Mouse (Mus musculus): ENCODE measurements around the gene Trim3. TPM values are rescaled to one million over a fixed set of nuclear protein-coding genes. Genes with fewer than 3 reads are reported as not detected.
A peak's percentile ranks its signal among the peaks of the same experiment; 100 is the strongest.

Trim3 gene
- 18.0 and 19.1 TPM in 2 replicates for polyA plus RNA-seq (2015; fragmentation: Nextera tagmentation; extraction: Ambion mirVana)

DNA sequence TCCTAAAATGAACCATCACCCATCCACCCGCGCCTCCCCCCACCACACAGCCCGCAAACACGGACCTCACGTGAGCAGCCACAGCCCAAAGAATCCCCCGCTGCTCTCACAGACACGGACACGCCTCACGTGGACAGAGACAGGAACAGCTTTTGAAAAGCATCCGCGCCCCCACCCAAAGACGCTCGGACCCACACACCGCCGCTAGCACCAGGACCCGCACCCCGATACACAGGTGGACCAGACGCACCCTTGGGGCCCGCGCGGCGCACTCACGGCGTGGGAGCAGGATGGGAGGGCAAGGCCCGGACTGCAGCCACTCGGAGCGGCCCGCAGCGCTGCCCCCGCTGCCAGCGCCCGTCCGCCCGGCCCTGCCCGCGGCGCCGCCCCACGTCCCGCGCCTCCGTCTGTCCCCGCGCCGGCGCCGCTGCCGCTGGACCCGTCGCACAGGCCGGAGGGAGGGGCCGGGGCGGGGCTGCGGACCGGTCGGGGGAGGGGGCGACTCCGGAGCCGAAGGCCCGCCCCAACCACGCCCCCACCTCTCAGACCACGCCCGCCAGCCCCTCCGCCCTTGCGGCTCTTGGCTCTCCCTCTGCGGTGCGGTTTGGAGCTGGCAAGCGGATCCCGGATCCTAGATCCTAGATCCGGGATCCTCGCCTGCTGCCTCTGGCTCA lies at the start of gene Trim3:
TSS of gene Trim3 (minus strand) at position 445 of the 674 bp plus-strand sequence.
- no peaks in the 10 kb centered on the region for H3K9me3 ChIP-seq (ENCODE audit: control insufficient read depth, low read length)
- ATAC-seq = peak; percentile 94
- H3K27ac ChIP-seq (ENCODE audit: low read length) = peak within 1 kb of the TSS; percentile 72
- peak within 1 kb of the TSS; percentile 88 for H3K9ac ChIP-seq (ENCODE audit: low read depth, low read length)
- peaks cover 4% of the 10 kb centered on the region; the same call in 1 of the 2 replicates for H3K36me3 ChIP-seq (ENCODE audit: control insufficient read depth, insufficient read depth, low read length)
- under 1% methylated on average over 55 of the region's 71 CpGs for WGBS
- peak within 1 kb of the TSS; percentile 92 for H3K4me2 ChIP-seq (ENCODE audit: low read depth, low read length)
- no peaks in the 10 kb centered on the region for H3K27me3 ChIP-seq (replicated peaks; ENCODE audit: control insufficient read depth, insufficient read depth, low read length)
- H3K4me3 ChIP-seq (ENCODE audit: low read length) = peak within 1 kb of the TSS; percentile 86
- H3K4me1 ChIP-seq (ENCODE audit: control insufficient read depth, insufficient read depth, low read length) = peaks cover 20% of the 10 kb centered on the region

DNA sequence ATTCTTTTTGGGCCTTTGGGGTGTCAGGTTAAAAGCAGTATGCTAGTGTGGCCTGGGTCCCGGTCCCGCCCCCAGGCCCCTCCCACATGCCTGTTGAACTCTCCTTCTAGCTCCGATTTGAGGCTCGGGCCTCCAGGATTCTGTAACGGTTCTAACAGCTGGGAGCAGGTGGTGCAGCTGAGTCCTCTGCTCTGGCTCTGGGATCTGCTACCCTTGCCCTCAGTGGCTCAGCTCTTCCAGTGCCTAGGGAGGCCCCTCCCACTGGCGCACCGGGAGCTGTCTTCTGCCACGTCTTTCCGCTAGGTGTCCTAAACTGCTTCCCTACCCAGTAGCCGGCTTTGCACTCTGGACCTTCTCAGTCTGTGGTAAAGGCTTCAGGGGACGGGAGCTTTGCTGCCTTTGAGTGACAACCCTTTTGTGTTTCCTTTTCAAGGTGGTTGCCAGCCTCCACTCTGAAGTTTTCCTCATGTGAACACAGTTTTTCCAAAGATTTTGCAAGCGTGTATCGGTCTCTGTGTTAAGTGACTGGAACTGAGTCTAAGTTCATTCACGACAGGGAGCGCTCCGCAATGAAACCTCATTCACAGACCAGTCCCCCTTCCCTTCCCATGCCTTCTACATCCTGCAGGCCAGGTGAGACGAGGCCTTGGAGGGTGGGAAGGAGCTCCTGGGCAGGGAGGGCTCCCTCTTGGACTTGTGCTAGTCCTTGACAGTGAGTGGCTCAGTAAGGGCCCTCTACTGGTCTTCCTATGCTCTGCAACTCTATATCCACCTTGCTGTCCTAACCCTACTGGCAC lies 17.5 kb upstream of the Trim3 start, which contains the start of gene Dnhd1:
TSS of gene Dnhd1 (plus strand) at position 189 of the 797 bp plus-strand sequence.
- ATAC-seq = peak; percentile 100
- H3K4me1 ChIP-seq (ENCODE audit: control insufficient read depth, insufficient read depth, low read length) = peaks cover 3% of the 10 kb centered on the region; the same call in 1 of the 2 replicates
- 1% methylated on average over 17 of the region's 17 CpGs for WGBS

DNA sequence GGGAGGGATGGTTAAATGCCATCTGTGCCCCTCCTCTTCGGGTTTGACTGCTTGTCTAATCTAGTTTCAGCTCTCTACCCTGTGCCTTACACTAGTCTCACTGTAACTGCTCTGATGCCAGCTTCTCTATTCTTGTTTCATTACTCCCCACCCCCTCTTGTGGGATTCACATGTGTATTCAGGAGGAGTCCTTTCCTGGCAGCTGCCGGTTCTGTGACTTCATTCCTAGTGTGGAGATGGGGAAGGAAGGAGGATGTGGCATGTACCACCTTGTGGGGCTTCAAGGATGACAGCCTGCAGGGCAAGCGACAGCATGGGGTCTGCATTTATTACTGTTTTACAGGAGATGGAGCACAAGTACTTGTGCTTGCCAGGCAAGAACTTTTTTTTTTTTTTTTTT lies 8.6 kb upstream of the Trim3 start:
- ATAC-seq = no peak
- WGBS = 67% methylated on average over 3 of the region's 3 CpGs
- 0 out of 2 replicates have a peak overlapping the region, but pooled peaks have one; percentile 2 for H3K4me2 ChIP-seq (ENCODE audit: low read depth, low read length)
- peak overlapping the region; percentile 47; the same call in 1 of the 2 replicates for H3K27ac ChIP-seq (ENCODE audit: low read length)
- no peak overlapping the region for H3K9ac ChIP-seq (ENCODE audit: low read depth, low read length)
- H3K9me3 ChIP-seq (ENCODE audit: control insufficient read depth, low read length) = no peaks in the 10 kb centered on the region
- no peaks in the 10 kb centered on the region for H3K27me3 ChIP-seq (replicated peaks; ENCODE audit: control insufficient read depth, insufficient read depth, low read length)
- H3K4me1 ChIP-seq (ENCODE audit: control insufficient read depth, insufficient read depth, low read length) = peaks cover 20% of the 10 kb centered on the region
- H3K4me3 ChIP-seq (ENCODE audit: low read length) = no peak overlapping the region
- peaks cover 10% of the 10 kb centered on the region; the same call in 1 of the 2 replicates for H3K36me3 ChIP-seq (ENCODE audit: control insufficient read depth, insufficient read depth, low read length)

More for the DNA sequence above, 17.5 kb upstream of the Trim3 start, which contains the start of gene Dnhd1:
- H3K9me3 ChIP-seq (ENCODE audit: control insufficient read depth, low read length) = no peaks in the 10 kb centered on the region
- peak within 1 kb of the TSS; percentile 53 for H3K27ac ChIP-seq (ENCODE audit: low read length)
- H3K4me2 ChIP-seq (ENCODE audit: low read depth, low read length) = peak within 1 kb of the TSS; percentile 90
- no peaks in the 10 kb centered on the region for H3K36me3 ChIP-seq (ENCODE audit: control insufficient read depth, insufficient read depth, low read length)
- peak within 1 kb of the TSS; percentile 52 for H3K4me3 ChIP-seq (ENCODE audit: low read length)
- peak within 1 kb of the TSS; percentile 63 for H3K9ac ChIP-seq (ENCODE audit: low read depth, low read length)
- no peaks in the 10 kb centered on the region for H3K27me3 ChIP-seq (replicated peaks; ENCODE audit: control insufficient read depth, insufficient read depth, low read length)

DNA sequence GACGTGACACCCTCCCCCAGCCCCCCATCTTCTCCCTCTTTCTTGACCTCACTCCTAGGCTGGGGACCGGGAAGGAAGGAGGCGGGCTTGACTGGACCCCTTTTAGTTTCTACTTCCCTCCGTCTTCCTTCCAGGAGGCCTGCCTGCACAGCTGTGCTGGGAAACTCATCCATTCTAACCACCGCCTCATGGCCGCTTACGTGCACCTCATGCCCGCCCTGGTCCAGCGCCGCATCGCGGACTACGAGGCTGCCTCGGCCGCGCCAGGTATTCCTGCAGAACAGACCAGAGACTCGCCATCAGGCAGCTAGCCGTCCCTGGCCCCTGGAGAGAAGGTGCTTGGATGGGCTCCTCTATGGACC lies 7.5 kb upstream of the Trim3 start:
- ATAC-seq = no peak; the same call in 1 of the 2 replicates
- peak overlapping the region; percentile 71 for H3K4me2 ChIP-seq (ENCODE audit: low read depth, low read length)
- no peaks in the 10 kb centered on the region for H3K27me3 ChIP-seq (replicated peaks; ENCODE audit: control insufficient read depth, insufficient read depth, low read length)
- H3K9ac ChIP-seq (ENCODE audit: low read depth, low read length) = peak overlapping the region; percentile 76
- H3K27ac ChIP-seq (ENCODE audit: low read length) = peak overlapping the region; percentile 84
- H3K36me3 ChIP-seq (ENCODE audit: control insufficient read depth, insufficient read depth, low read length) = peaks cover 10% of the 10 kb centered on the region; the same call in 1 of the 2 replicates
- peak overlapping the region; percentile 79 for H3K4me3 ChIP-seq (ENCODE audit: low read length)
- H3K9me3 ChIP-seq (ENCODE audit: control insufficient read depth, low read length) = no peaks in the 10 kb centered on the region
- peaks cover 20% of the 10 kb centered on the region for H3K4me1 ChIP-seq (ENCODE audit: control insufficient read depth, insufficient read depth, low read length)
- WGBS = under 1% methylated on average over 18 of the region's 18 CpGs

DNA sequence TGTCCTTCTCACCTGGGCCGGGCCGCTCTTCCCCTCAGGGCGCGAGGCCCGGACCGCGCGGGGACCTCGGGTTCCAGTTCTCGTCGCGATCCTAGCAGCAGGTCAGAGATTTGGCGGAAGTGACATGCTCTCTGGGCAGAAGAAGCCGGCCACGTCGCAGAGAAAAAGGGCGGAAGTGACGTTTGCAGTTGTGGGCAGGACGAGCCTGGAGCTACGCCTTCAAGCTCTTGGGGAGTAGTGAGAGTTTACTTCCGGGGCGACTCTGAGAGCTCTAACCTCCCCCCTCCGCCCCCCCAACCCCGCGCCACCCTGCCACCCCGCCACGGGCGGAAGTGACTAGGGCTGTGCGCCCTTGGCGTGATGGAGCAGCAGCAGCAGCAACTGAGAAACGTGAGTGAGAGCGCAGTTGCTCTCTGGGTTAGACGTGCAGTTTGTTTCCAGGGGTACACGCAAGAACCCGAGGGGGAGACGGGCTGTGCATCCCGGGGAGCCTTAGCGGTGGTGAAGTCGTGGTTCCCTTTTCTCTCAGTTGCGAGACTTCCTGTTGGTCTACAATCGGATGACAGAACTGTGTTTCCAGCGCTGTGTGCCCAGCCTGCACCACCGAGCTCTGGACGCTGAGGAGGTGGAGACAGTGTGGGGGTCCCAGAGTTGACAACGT lies 7.0 kb upstream of the Trim3 start, which contains the start of the genes Arfip2 and Gm45799:
TSS of gene Arfip2 (minus strand) at position 184 of the 661 bp plus-strand sequence.
TSS of gene Gm45799 (plus strand) at position 320 of the 661 bp plus-strand sequence.
- H3K9me3 ChIP-seq (ENCODE audit: control insufficient read depth, low read length) = no peaks in the 10 kb centered on the region
- H3K4me3 ChIP-seq (ENCODE audit: low read length) = peak within 1 kb of the TSS; percentile 79
- peaks cover 20% of the 10 kb centered on the region for H3K4me1 ChIP-seq (ENCODE audit: control insufficient read depth, insufficient read depth, low read length)
- H3K4me2 ChIP-seq (ENCODE audit: low read depth, low read length) = peak within 1 kb of the TSS; percentile 93
- H3K36me3 ChIP-seq (ENCODE audit: control insufficient read depth, insufficient read depth, low read length) = peaks cover 10% of the 10 kb centered on the region; the same call in 1 of the 2 replicates
- under 1% methylated on average over 44 of the region's 45 CpGs for WGBS
- peak within 1 kb of the TSS; percentile 88 for H3K9ac ChIP-seq (ENCODE audit: low read depth, low read length)
- H3K27me3 ChIP-seq (replicated peaks; ENCODE audit: control insufficient read depth, insufficient read depth, low read length) = no peaks in the 10 kb centered on the region
- peak; percentile 97 for ATAC-seq
- H3K27ac ChIP-seq (ENCODE audit: low read length) = peak within 1 kb of the TSS; percentile 84

- H3K36me3 ChIP-seq (ENCODE audit: control insufficient read depth, insufficient read depth, low read length) = peaks cover 10% of the 10 kb centered on the region; the same call in 1 of the 2 replicates
- peaks cover 20% of the 10 kb centered on the region for H3K4me1 ChIP-seq (ENCODE audit: control insufficient read depth, insufficient read depth, low read length)
- H3K9me3 ChIP-seq (ENCODE audit: control insufficient read depth, low read length) = no peaks in the 10 kb centered on the region
- WGBS = 0% methylated on average over 2 of the region's 2 CpGs
- H3K4me2 ChIP-seq (ENCODE audit: low read depth, low read length) = peak within 1 kb of the TSS; percentile 93
- no peaks in the 10 kb centered on the region for H3K27me3 ChIP-seq (replicated peaks; ENCODE audit: control insufficient read depth, insufficient read depth, low read length)
- ATAC-seq = peak; percentile 27
- peak within 1 kb of the TSS; percentile 88 for H3K9ac ChIP-seq (ENCODE audit: low read depth, low read length)
- H3K27ac ChIP-seq (ENCODE audit: low read length) = peak within 1 kb of the TSS; percentile 84
- H3K4me3 ChIP-seq (ENCODE audit: low read length) = peak within 1 kb of the TSS; percentile 79
Measured at GRCm38 (mm10) chr7:105639756-105640155, 6.4 kb upstream of the Trim3 start, which contains the start of gene Timm10b. Gene Timm10b, plus strand, starts transcription at chr7:105640056.

GRCm38 (mm10) chr7:105639304-105639703 lies 5.9 kb upstream of the Trim3 start:
- 68% methylated on average over 9 of the region's 9 CpGs for WGBS
- no peak for ATAC-seq
- Histone ChIP-seq H3K27me3 (replicated peaks; ENCODE audit: control insufficient read depth, insufficient read depth, low read length) (no peaks in the 10 kb centered on the region), H3K9ac (ENCODE audit: low read depth, low read length) (peak overlapping the region; percentile 88), H3K36me3 (ENCODE audit: control insufficient read depth, insufficient read depth, low read length) (peaks cover 10% of the 10 kb centered on the region; the same call in 1 of the 2 replicates), H3K9me3 (ENCODE audit: control insufficient read depth, low read length) (no peaks in the 10 kb centered on the region), H3K27ac (ENCODE audit: low read length) (no peak overlapping the region), H3K4me2 (ENCODE audit: low read depth, low read length) (peak overlapping the region; percentile 93), H3K4me3 (ENCODE audit: low read length) (peak overlapping the region; percentile 79), H3K4me1 (ENCODE audit: control insufficient read depth, insufficient read depth, low read length) (peaks cover 20% of the 10 kb centered on the region)

DNA sequence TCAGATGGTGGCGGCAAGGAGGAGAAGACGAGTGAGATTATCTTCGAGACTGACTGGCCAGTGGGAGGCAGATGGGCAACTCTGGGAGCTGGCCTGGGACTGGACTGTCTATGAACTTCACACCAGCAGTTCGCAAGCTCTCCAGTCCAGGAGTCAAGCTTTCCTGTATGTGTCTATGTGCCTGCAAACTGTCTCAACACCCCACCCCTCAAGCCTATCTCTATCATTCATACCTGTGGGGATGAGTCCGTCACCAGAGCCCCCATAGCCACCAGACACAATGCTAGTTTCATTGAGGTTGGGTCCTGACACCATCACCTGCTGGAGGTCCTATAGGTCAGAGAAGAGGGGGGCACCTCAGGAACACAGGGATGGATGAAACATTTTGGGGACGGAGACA lies 5.4 kb upstream of the Trim3 start:
- no peaks in the 10 kb centered on the region for H3K9me3 ChIP-seq (ENCODE audit: control insufficient read depth, low read length)
- no peak overlapping the region for H3K27ac ChIP-seq (ENCODE audit: low read length)
- H3K4me1 ChIP-seq (ENCODE audit: control insufficient read depth, insufficient read depth, low read length) = peaks cover 22% of the 10 kb centered on the region
- H3K36me3 ChIP-seq (ENCODE audit: control insufficient read depth, insufficient read depth, low read length) = peaks cover 10% of the 10 kb centered on the region; the same call in 1 of the 2 replicates
- no peaks in the 10 kb centered on the region for H3K27me3 ChIP-seq (replicated peaks; ENCODE audit: control insufficient read depth, insufficient read depth, low read length)
- ATAC-seq = no peak
- 0 out of 2 replicates have a peak overlapping the region, but pooled peaks have one; percentile 7 for H3K4me2 ChIP-seq (ENCODE audit: low read depth, low read length)
- no peak overlapping the region for H3K9ac ChIP-seq (ENCODE audit: low read depth, low read length)
- 93% methylated on average over 6 of the region's 6 CpGs for WGBS
- H3K4me3 ChIP-seq (ENCODE audit: low read length) = no peak overlapping the region

All from intestine, embryonic 16.5 days (tissue).